Mouse (Mus musculus) erythroid progenitor cell, adult 5-6 weeks (primary cell): ENCODE measurements around the gene D1Pas1. TPM values are rescaled to one million over a fixed set of nuclear protein-coding genes. Genes with fewer than 3 reads are reported as not detected.

Experiments
- total RNA-seq, 2 experiments: library from RNA; stranded (forward) in 1 of 2; stranded (reverse) in 1 of 2; fragments of 150-400 nt in 1 of 2; fragments of 186-747, 209-891 nt in 1 of 2; gene quantifications; 2 replicates each; pipeline versions ENCODE4 v1.2.3 to v1.2.4; 2015 to 2017; ENCODE audit warnings: low replicate concordance in 2 of 2

The D1Pas1 gene
- total RNA-seq, 2 experiments from 2014 or later: not detected

Other genes starting within 250 kb of the D1Pas1 start
- 10.9 and 14.1 TPM in 2 replicates for gene Rrp15, start 218.1 kb upstream of the D1Pas1 start, total RNA-seq (2015; ENCODE audit: low replicate concordance)
- 13.6 and 15.4 TPM in 2 replicates for gene Rrp15, start 218.1 kb upstream of the D1Pas1 start, total RNA-seq (2017; ENCODE audit: low replicate concordance)
- gene Spata17, start 248.0 kb downstream of the D1Pas1 start, total RNA-seq (2015; ENCODE audit: low replicate concordance): not detected in 2 replicates
- gene Spata17, start 248.0 kb downstream of the D1Pas1 start, total RNA-seq (2017; ENCODE audit: low replicate concordance): not detected in 2 replicates
- 4.0 and 4.2 TPM in 2 replicates for gene Gpatch2, start 248.1 kb downstream of the D1Pas1 start, total RNA-seq (2015; ENCODE audit: low replicate concordance)
- 3.7 and 8.5 TPM in 2 replicates for gene Gpatch2, start 248.1 kb downstream of the D1Pas1 start, total RNA-seq (2017; ENCODE audit: low replicate concordance)